Mouse (Mus musculus) liver, embryonic 13.5 days (tissue): ENCODE data around the gene Tmem95. TPM values are rescaled to one million over a fixed set of nuclear protein-coding genes. Genes with fewer than 3 reads are reported as not detected.

Experiments used
- ATAC-seq: fragments of 200-750 bp; cut with Nextera tagmentation; 2 replicates; pipeline ENCODE4 v1.8.0; 2017; ENCODE audit warnings: low read depth, mild to moderate bottlenecking, moderate number of reproducible peaks, moderate library complexity
- DNase-seq: peaks from one replicate; pipeline ENCODE4 v3.0.0; 2022
- H3K27ac ChIP-seq: fragments of 300-500 bp; sonication (generic); 2 replicates; pipeline ENCODE4 v1.5.1; 2015; ENCODE audit warnings: moderate library complexity, mild to moderate bottlenecking, inconsistent platforms
- H3K27me3 ChIP-seq: fragments of 300-500 bp; sonication (generic); 2 replicates; pipeline ENCODE4 v1.6.1; 2015; ENCODE audit warnings: mild to moderate bottlenecking, inconsistent platforms
- H3K36me3 ChIP-seq: fragments of 300-500 bp; sonication (generic); 2 replicates; pipeline ENCODE4 v1.6.1; 2015; ENCODE audit warnings: mild to moderate bottlenecking, inconsistent platforms
- H3K4me1 ChIP-seq: fragments of 300-500 bp; sonication (generic); replicated peaks from 2 replicates; pipeline ENCODE4 v1.6.1; 2015; ENCODE audit warnings: inconsistent platforms
- H3K4me2 ChIP-seq: fragments of 300-500 bp; sonication (generic); 2 replicates; pipeline ENCODE4 v1.6.1; 2015; ENCODE audit warnings: inconsistent platforms, mild to moderate bottlenecking, moderate library complexity
- H3K4me3 ChIP-seq: fragments of 300-500 bp; sonication (generic); replicated peaks from 2 replicates; pipeline ENCODE4 v1.5.1; 2015; ENCODE audit warnings: mild to moderate bottlenecking, inconsistent platforms
- H3K9ac ChIP-seq: fragments of 300-500 bp; sonication (generic); 2 replicates; pipeline ENCODE4 v1.6.1; 2015; ENCODE audit warnings: mild to moderate bottlenecking, inconsistent platforms
- H3K9me3 ChIP-seq: fragments of 300-500 bp; sonication (generic); replicated peaks from 2 replicates; pipeline ENCODE4 v1.6.1; 2016; ENCODE audit warnings: inconsistent platforms
- WGBS: fragments of 180-500 bp; shearing (Covaris S2); methylation state at CpG from one replicate; pipeline ENCODE4 v1.1.7; 2015; ENCODE audit not compliant: insufficient replicate concordance; 5-methylcytosine and 5-hydroxymethylcytosine counted together
- polyA plus RNA-seq: library from polyadenylated mRNA; unstranded; fragments of >200 nt; fragmentation: Nextera tagmentation; extraction: Ambion mirVana; gene quantifications from 2 replicates; pipeline ENCODE4 v1.2.1, GENCODE M21; 2015

Tmem95 gene
- polyA plus RNA-seq, 1 experiment from 2014 or later, result not detected

- Histone ChIP-seq H3K4me3 (peak overlapping the region; percentile 70), H3K27ac (peak overlapping the region; percentile 85), H3K4me1 (peaks cover 63% of the 10 kb centered on the region), H3K4me2 (peak overlapping the region; percentile 95), H3K27me3 (peaks cover 41% of the 10 kb centered on the region), H3K9ac (peak overlapping the region; percentile 80), H3K36me3 (0 out of 2 replicates have a peak, but pooled peaks cover 3% of the 10 kb centered on the region), H3K9me3 (no peaks in the 10 kb centered on the region)
- 2% methylated on average over 7 of the region's 7 CpGs for WGBS
- peak; percentile 2; the same call in 1 of the 2 replicates for ATAC-seq
- no peak for DNase-seq
Observed at GRCm38 (mm10) chr11:69838714-69839104, 39.1 kb downstream of the Tmem95 start.

- Histone ChIP-seq H3K9me3 (no peaks in the 10 kb centered on the region), H3K36me3 (0 out of 2 replicates have a peak, but pooled peaks cover 3% of the 10 kb centered on the region), H3K9ac (peak within 1 kb of the TSS; percentile 80), H3K4me1 (peaks cover 65% of the 10 kb centered on the region), H3K27ac (peak within 1 kb of the TSS; percentile 85), H3K4me2 (peak within 1 kb of the TSS; percentile 95), H3K4me3 (peak within 1 kb of the TSS; percentile 70), H3K27me3 (peaks cover 46% of the 10 kb centered on the region)
- WGBS, result under 1% methylated on average over 34 of the region's 34 CpGs
- peak; percentile 96 for DNase-seq
- peak; percentile 89 for ATAC-seq
Observed at GRCm38 (mm10) chr11:69837952-69838713, 39.7 kb downstream of the Tmem95 start, which contains the start of gene Tmem256. Gene Tmem256, plus strand, starts transcription at chr11:69838514.

GRCm38 (mm10) chr11:69837604-69837951 lies 40.2 kb downstream of the Tmem95 start, which contains the start of gene Nlgn2:
Gene Nlgn2, minus strand, starts transcription at chr11:69837784.
- Histone ChIP-seq H3K27me3 (peaks cover 52% of the 10 kb centered on the region), H3K36me3 (0 out of 2 replicates have a peak, but pooled peaks cover 3% of the 10 kb centered on the region), H3K27ac (peak within 1 kb of the TSS; percentile 85), H3K4me3 (peak within 1 kb of the TSS; percentile 70), H3K4me2 (peak within 1 kb of the TSS; percentile 95), H3K4me1 (peaks cover 59% of the 10 kb centered on the region), H3K9me3 (no peaks in the 10 kb centered on the region), H3K9ac (peak within 1 kb of the TSS; percentile 80)
- ATAC-seq, result peak; percentile 35
- under 1% methylated on average over 32 of the region's 32 CpGs for WGBS
- no peak for DNase-seq

GRCm38 (mm10) chr11:69836703-69837576 lies 40.9 kb downstream of the Tmem95 start:
- ATAC-seq, result no peak
- peak overlapping the region; percentile 95 for H3K4me2 ChIP-seq
- H3K9me3 ChIP-seq, result no peaks in the 10 kb centered on the region
- H3K36me3 ChIP-seq, result 0 out of 2 replicates have a peak, but pooled peaks cover 3% of the 10 kb centered on the region
- H3K4me1 ChIP-seq, result peaks cover 58% of the 10 kb centered on the region
- H3K9ac ChIP-seq, result peak overlapping the region; percentile 72
- H3K27me3 ChIP-seq, result peaks cover 58% of the 10 kb centered on the region
- no peak for DNase-seq
- 2% methylated on average over 50 of the region's 52 CpGs for WGBS
- H3K4me3 ChIP-seq, result peak overlapping the region; percentile 70
- peak overlapping the region; percentile 55 for H3K27ac ChIP-seq

GRCm38 (mm10) chr11:69835966-69836335 lies 41.9 kb downstream of the Tmem95 start:
- Histone ChIP-seq H3K4me3 (no peak overlapping the region; the same call in 1 of the 2 replicates), H3K9me3 (no peaks in the 10 kb centered on the region), H3K4me1 (peaks cover 65% of the 10 kb centered on the region), H3K27ac (no peak overlapping the region), H3K9ac (no peak overlapping the region), H3K36me3 (0 out of 2 replicates have a peak, but pooled peaks cover 3% of the 10 kb centered on the region), H3K27me3 (peaks cover 58% of the 10 kb centered on the region), H3K4me2 (peak overlapping the region; percentile 95)
- 17% methylated on average over 4 of the region's 4 CpGs for WGBS
- ATAC-seq (no peak), DNase-seq (no peak)

GRCm38 (mm10) chr11:69835326-69835965 lies 42.4 kb downstream of the Tmem95 start:
- 15% methylated on average over 9 of the region's 9 CpGs for WGBS
- Histone ChIP-seq H3K9ac (no peak overlapping the region), H3K9me3 (no peaks in the 10 kb centered on the region), H3K4me3 (no peak overlapping the region; the same call in 1 of the 2 replicates), H3K27ac (no peak overlapping the region), H3K4me2 (peak overlapping the region; percentile 95; the same call in 1 of the 2 replicates), H3K27me3 (peaks cover 58% of the 10 kb centered on the region), H3K36me3 (0 out of 2 replicates have a peak, but pooled peaks cover 3% of the 10 kb centered on the region), H3K4me1 (peaks cover 65% of the 10 kb centered on the region)
- DNase-seq (no peak), ATAC-seq (no peak)

- H3K4me1 ChIP-seq, result peaks cover 53% of the 10 kb centered on the region
- H3K4me3 ChIP-seq, result peak overlapping the region; percentile 53
- peak overlapping the region; percentile 68 for H3K9ac ChIP-seq
- H3K4me2 ChIP-seq, result peak overlapping the region; percentile 71
- H3K27me3 ChIP-seq, result peaks cover 61% of the 10 kb centered on the region
- peak; percentile 21; the same call in 1 of the 2 replicates for ATAC-seq
- 0 out of 2 replicates have a peak overlapping the region, but pooled peaks have one; percentile 19 for H3K27ac ChIP-seq
- 2% methylated on average over 45 of the region's 48 CpGs for WGBS
- no peaks in the 10 kb centered on the region for H3K36me3 ChIP-seq
- H3K9me3 ChIP-seq, result no peaks in the 10 kb centered on the region
- DNase-seq, result peak; percentile 55
Observed at GRCm38 (mm10) chr11:69834001-69834549, 43.7 kb downstream of the Tmem95 start.

- WGBS, result 43% methylated on average over 8 of the region's 8 CpGs
- ATAC-seq (no peak), DNase-seq (no peak)
- peak overlapping the region; percentile 53 for H3K4me3 ChIP-seq
- no peaks in the 10 kb centered on the region for H3K9me3 ChIP-seq
- no peaks in the 10 kb centered on the region for H3K36me3 ChIP-seq
- peak overlapping the region; percentile 71 for H3K4me2 ChIP-seq
- H3K4me1 ChIP-seq, result peaks cover 51% of the 10 kb centered on the region
- peak overlapping the region; percentile 68 for H3K9ac ChIP-seq
- H3K27ac ChIP-seq, result no peak overlapping the region
- peaks cover 61% of the 10 kb centered on the region for H3K27me3 ChIP-seq
Observed at GRCm38 (mm10) chr11:69833554-69833953, 44.3 kb downstream of the Tmem95 start.

- DNase-seq, result no peak
- H3K4me2 ChIP-seq, result no peak overlapping the region
- 0 out of 2 replicates have a peak, but pooled peaks have one; percentile 24 for ATAC-seq
- H3K4me1 ChIP-seq, result peaks cover 13% of the 10 kb centered on the region
- no peak overlapping the region for H3K9ac ChIP-seq
- WGBS, result 76% methylated on average over 5 of the region's 5 CpGs
- peaks cover 24% of the 10 kb centered on the region for H3K36me3 ChIP-seq
- peaks cover 23% of the 10 kb centered on the region for H3K27me3 ChIP-seq
- H3K27ac ChIP-seq, result no peak overlapping the region
- no peaks in the 10 kb centered on the region for H3K9me3 ChIP-seq
- no peak overlapping the region for H3K4me3 ChIP-seq
Observed at GRCm38 (mm10) chr11:69828832-69829231, 49.0 kb downstream of the Tmem95 start.
